Mouse (Mus musculus) adrenal gland, postnatal 14 days (tissue): Measurements from ENCODE around the gene Scaper. TPM values are rescaled to one million over a fixed set of nuclear protein-coding genes. Genes with fewer than 3 reads are reported as not detected.

ENCODE experiments used
- DNase-seq: peaks from one replicate; pipeline ENCODE4 v3.0.0; 2021; ENCODE audit warnings: mixed read lengths
- long read RNA-seq, 2 experiments: library from polyadenylated mRNA; stranded (forward); transcript quantifications; one replicate each; pipeline ENCODE4 v2.0.0; 2021
- total RNA-seq: library from RNA; stranded (reverse); gene quantifications from 2 replicates; pipeline ENCODE4 v1.2.3, GENCODE M21; 2021

Gene Scaper
- total RNA-seq, result 11.2 and 12.4 TPM in 2 replicates
- long read RNA-seq, experiment 1, full-length matches to known transcripts, result 1 of 4 reads
- long read RNA-seq, experiment 1, partial matches to known transcripts, result 0 of 4 reads
- long read RNA-seq, experiment 1, other reads (novel, unspliced or antisense), result 3 of 4 reads
- long read RNA-seq, experiment 2, full-length matches to known transcripts, result 2 of 4 reads
- long read RNA-seq, experiment 2, partial matches to known transcripts, result 2 of 4 reads
- long read RNA-seq, experiment 2, other reads (novel, unspliced or antisense), result 0 of 4 reads

GRCm38 (mm10) chr9:55937664-55938617, at the start of gene Scaper:
TSS of gene Scaper (minus strand) at chr9:55938119.
- DNase-seq, result peak; percentile 94

- peak; percentile 47 for DNase-seq
Observed at GRCm38 (mm10) chr9:55946819-55947218, 8.9 kb upstream of the Scaper start.

GRCm38 (mm10) chr9:55941356-55941755, 3.4 kb upstream of the Scaper start:
- no peak for DNase-seq

GRCm38 (mm10) chr9:55938618-55938985, 683 bp upstream of the Scaper start:
- no peak for DNase-seq

GRCm38 (mm10) chr9:55937224-55937663, 675 bp downstream of the Scaper start:
- peak; percentile 5 for DNase-seq

- no peak for DNase-seq
Observed at GRCm38 (mm10) chr9:55932482-55932881, 5.4 kb downstream of the Scaper start.

- no peak for DNase-seq
Observed at GRCm38 (mm10) chr9:55918579-55918978, 19.3 kb downstream of the Scaper start.

GRCm38 (mm10) chr9:55916751-55917150, 21.2 kb downstream of the Scaper start:
- no peak for DNase-seq

GRCm38 (mm10) chr9:55911481-55911880, 26.4 kb downstream of the Scaper start:
- DNase-seq, result no peak

GRCm38 (mm10) chr9:55902964-55903363, 35.0 kb downstream of the Scaper start:
- no peak for DNase-seq

- no peak for DNase-seq
Observed at GRCm38 (mm10) chr9:55901588-55901987, 36.3 kb downstream of the Scaper start.

- no peak for DNase-seq
Observed at GRCm38 (mm10) chr9:55900531-55900930, 37.4 kb downstream of the Scaper start.

- no peak for DNase-seq
Observed at GRCm38 (mm10) chr9:55878066-55878465, 59.9 kb downstream of the Scaper start.

GRCm38 (mm10) chr9:55789442-55789841, 148.5 kb downstream of the Scaper start:
- no peak for DNase-seq

GRCm38 (mm10) chr9:55712016-55712415, 225.9 kb downstream of the Scaper start:
- no peak for DNase-seq

- no peak for DNase-seq
Observed at GRCm38 (mm10) chr9:55710553-55710952, 227.4 kb downstream of the Scaper start.

GRCm38 (mm10) chr9:55706603-55707002, 231.3 kb downstream of the Scaper start:
- no peak for DNase-seq

GRCm38 (mm10) chr9:55695307-55695706, 242.6 kb downstream of the Scaper start:
- DNase-seq, result no peak

GRCm38 (mm10) chr9:55677099-55677498, 260.8 kb downstream of the Scaper start:
- DNase-seq, result no peak

- DNase-seq, result no peak
Observed at GRCm38 (mm10) chr9:55646444-55646843, 291.5 kb downstream of the Scaper start.

- DNase-seq, result no peak
Observed at GRCm38 (mm10) chr9:55626990-55627389, 310.9 kb downstream of the Scaper start.

GRCm38 (mm10) chr9:55614711-55615110, 323.2 kb downstream of the Scaper start:
- DNase-seq, result no peak

- no peak for DNase-seq
Observed at GRCm38 (mm10) chr9:55609751-55610150, 328.2 kb downstream of the Scaper start.
